Mouse (Mus musculus) ES-Bruce4 (cell line): Measurements from ENCODE around the gene Faf2.

Experiments
- CTCF ChIP-seq: IDR thresholded peaks from one replicate; pipeline ENCODE4 v1.8.1; 2011; ENCODE audit warnings: low read depth, low read length
- POLR2A ChIP-seq: IDR thresholded peaks from one replicate; pipeline ENCODE4 v1.8.1; 2011; ENCODE audit warnings: low read length; ENCODE audit not compliant: insufficient read depth

GRCm38 (mm10) chr13:54664509-54664908 lies 42.9 kb downstream of the Faf2 start:
- TF ChIP-seq CTCF (no peak), POLR2A (no peak)
